Mouse (Mus musculus): ENCODE results near the gene Amdhd2. TPM values are rescaled to one million over a fixed set of nuclear protein-coding genes. Genes with fewer than 3 reads are reported as not detected.

The Amdhd2 gene
- total and polyA plus RNA-seq, 3 experiments, result 0.64 TPM; not detected in 2

GRCm38 (mm10) chr17:24199252-24199651 lies 35.7 kb upstream of the Amdhd2 start:
- dilution Hi-C loops (cut with MboI; ENCODE audit: extremely low pct_ligation_motif_present, extremely low pct_unique_long_range_greater_than_20kb, low sequenced_read_pairs) (no loop called here), in situ Hi-C loops (cut with MboI; ENCODE audit: low pct_ligation_motif_present, low pct_unique_long_range_greater_than_20kb, low sequenced_read_pairs) (no loop called here)
- H3K79me2 ChIP-seq (replicated peaks; ENCODE audit: control insufficient read depth, extremely low read depth, insufficient read depth, poor library complexity, severe bottlenecking), result no peaks in the 10 kb centered on the region
- no peaks in the 10 kb centered on the region for H3K27me3 ChIP-seq (replicated peaks)
- H3K4me3 ChIP-seq (replicated peaks in 1 of 3; ENCODE audit: low read depth in 2 of 3, low read length in 2 of 3, poor library complexity in 1 of 3), result no peak overlapping the region
- TF ChIP-seq HCFC1 (IDR thresholded peaks at IDR 0.05; ENCODE audit: low read depth, low read length) (no peak), ZKSCAN1 (IDR thresholded peaks at IDR 0.05; ENCODE audit: borderline replicate concordance, low read depth, low read length) (no peak), PAX5 (IDR thresholded peaks at IDR 0.05; ENCODE audit: low read length) (no peak), USF2 (conservative IDR thresholded peaks at IDR 0.05; ENCODE audit: low read depth, low read length) (no peak), USF1 (IDR thresholded peaks at IDR 0.05; ENCODE audit: low read depth, low read length) (no peak), POLR2A (IDR thresholded peaks at IDR 0.05; ENCODE audit: low read depth, low read length) (no peak), KAT2A (IDR thresholded peaks at IDR 0.05; ENCODE audit: insufficient replicate concordance, low read length) (no peak), TCF12 (IDR thresholded peaks at IDR 0.05; ENCODE audit: low read depth, low read length) (no peak), MYC (IDR thresholded peaks at IDR 0.05; ENCODE audit: low read depth, low read length) (no peak), JUND (conservative IDR thresholded peaks at IDR 0.05; ENCODE audit: low read depth, low read length) (no peak), TBP (conservative IDR thresholded peaks at IDR 0.05; ENCODE audit: low read depth, low read length) (no peak), SIN3A (IDR thresholded peaks at IDR 0.05; ENCODE audit: low read length) (no peak), ELF1 (IDR thresholded peaks at IDR 0.05; ENCODE audit: low read depth, low read length) (no peak)
- no peak overlapping the region for H3K27ac ChIP-seq (ENCODE audit: insufficient read depth, low read depth)
- H3K9ac ChIP-seq (ENCODE audit: insufficient read depth, low read depth), result no peak overlapping the region
- H3K4me2 ChIP-seq (ENCODE audit: insufficient read depth, low read depth, poor library complexity, severe bottlenecking), result no peak overlapping the region
- H3K4me1 ChIP-seq (ENCODE audit: control insufficient read depth in 1 of 2, insufficient read depth in 2 of 2), result peaks cover 6 to 34% of the 10 kb centered on the region in 2 experiments; a peak in 3 of 4 replicates
- peaks cover 0 to 39% of the 10 kb centered on the region in 2 experiments for H3K36me3 ChIP-seq (replicated peaks in 1 of 2; ENCODE audit: control insufficient read depth in 1 of 2, insufficient read depth in 1 of 2, low read length in 1 of 2)
- DNase-seq (ENCODE audit: extremely low read depth), result no peak
- H3K9me3 ChIP-seq (replicated peaks; ENCODE audit: low read length), result no peaks in the 10 kb centered on the region

GRCm38 (mm10) chr17:24197032-24197824 lies 33.7 kb upstream of the Amdhd2 start:
- Histone ChIP-seq H3K4me3 (replicated peaks in 1 of 3; ENCODE audit: low read depth in 2 of 3, low read length in 2 of 3, poor library complexity in 1 of 3) (no peak overlapping the region), H3K9me3 (replicated peaks; ENCODE audit: low read length) (no peaks in the 10 kb centered on the region), H3K4me2 (ENCODE audit: insufficient read depth, low read depth, poor library complexity, severe bottlenecking) (no peak overlapping the region), H3K27me3 (replicated peaks) (no peaks in the 10 kb centered on the region), H3K9ac (ENCODE audit: insufficient read depth, low read depth) (no peak overlapping the region), H3K4me1 (ENCODE audit: control insufficient read depth in 1 of 2, insufficient read depth in 2 of 2) (peaks cover 10 to 42% of the 10 kb centered on the region in 2 experiments), H3K36me3 (replicated peaks in 1 of 2; ENCODE audit: control insufficient read depth in 1 of 2, insufficient read depth in 1 of 2, low read length in 1 of 2) (peaks cover 0 to 38% of the 10 kb centered on the region in 2 experiments), H3K27ac (ENCODE audit: insufficient read depth, low read depth) (no peak overlapping the region), H3K79me2 (replicated peaks; ENCODE audit: control insufficient read depth, extremely low read depth, insufficient read depth, poor library complexity, severe bottlenecking) (no peaks in the 10 kb centered on the region)
- DNase-seq (ENCODE audit: extremely low read depth), result no peak
- TF ChIP-seq UBTF (IDR thresholded peaks at IDR 0.05; ENCODE audit: low read depth, low read length) (no peak), CTCF (conservative IDR thresholded peaks at IDR 0.05 in 1 of 2, IDR thresholded peaks at IDR 0.05 in 1 of 2; ENCODE audit: low read depth in 2 of 2, low read length in 2 of 2) (no peak), CHD2 (IDR thresholded peaks at IDR 0.05; ENCODE audit: low read length) (no peak), USF1 (IDR thresholded peaks at IDR 0.05; ENCODE audit: low read depth, low read length) (no peak), E2F4 (IDR thresholded peaks at IDR 0.05; ENCODE audit: insufficient replicate concordance, low read depth, low read length) (no peak)
- dilution Hi-C loops (cut with MboI; ENCODE audit: extremely low pct_ligation_motif_present, extremely low pct_unique_long_range_greater_than_20kb, low sequenced_read_pairs), result no loop called here
- in situ Hi-C loops (cut with MboI; ENCODE audit: low pct_ligation_motif_present, low pct_unique_long_range_greater_than_20kb, low sequenced_read_pairs), result no loop called here
